Mouse (Mus musculus) CH12F3 (cell line): ENCODE data around the gene Car11.

Source experiments
- in situ Hi-C: fragments of 300-500 bp; cut with MboI; formaldehyde crosslinking; loops from 2 replicates; pipeline ENCODE4 v1.14.3; 2020; ENCODE audit warnings: low sequenced_read_pairs

Car11 gene

DNA sequence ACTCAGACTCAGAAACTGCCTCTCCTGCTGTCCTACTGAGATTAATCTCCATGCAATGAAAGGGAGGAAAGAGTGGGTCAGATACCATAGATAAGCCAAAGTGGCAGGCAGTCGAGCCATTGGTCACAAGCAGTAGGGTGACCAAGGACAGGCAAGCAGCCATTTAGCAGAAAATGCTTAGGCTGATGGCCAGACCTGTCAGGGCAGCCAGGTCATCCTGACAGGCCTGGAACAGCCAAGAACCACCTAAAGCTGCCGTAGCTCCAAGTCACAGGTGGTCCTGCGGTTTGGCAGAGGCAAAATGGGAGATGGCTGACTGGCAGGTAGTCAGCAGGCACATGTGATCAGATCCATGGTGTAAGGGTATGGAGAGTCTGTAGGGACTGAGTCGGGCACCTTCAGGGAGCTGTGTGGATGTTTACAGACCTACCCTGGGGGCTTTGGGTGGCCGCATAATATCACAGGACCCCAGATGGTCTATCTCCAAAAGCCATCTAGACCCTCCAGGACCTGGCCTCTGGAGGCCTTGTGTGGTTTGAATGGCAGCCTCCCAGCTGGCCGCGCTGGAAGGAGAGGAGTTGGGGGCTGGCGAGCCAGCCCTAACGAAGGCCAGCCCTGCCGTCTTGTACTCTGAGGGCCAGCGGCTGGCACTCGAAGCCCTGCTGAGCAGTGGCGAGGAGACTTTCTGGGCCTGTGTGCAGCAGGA lies 22.2 kb downstream of the Car11 start:
- in situ Hi-C loops, result no loop called here

DNA sequence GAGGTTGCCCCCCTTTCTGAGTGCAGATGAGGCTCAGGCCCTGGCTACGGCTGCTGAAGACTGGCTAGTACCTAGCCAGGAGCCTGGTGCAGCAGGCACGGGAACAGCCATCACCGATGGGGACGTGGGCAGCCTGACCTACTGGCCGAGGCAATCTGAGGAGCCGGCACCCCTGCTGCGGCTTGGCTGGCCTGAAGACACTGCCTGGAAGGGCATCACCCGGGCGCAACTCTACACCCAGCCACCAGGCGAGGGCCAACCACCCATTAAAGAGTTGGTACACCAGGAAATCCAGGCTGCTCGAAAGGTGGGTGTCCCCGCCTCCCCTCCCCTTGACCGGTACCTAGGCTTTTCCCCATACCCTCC lies 22.7 kb downstream of the Car11 start:
- in situ Hi-C loops, result no loop called here

DNA sequence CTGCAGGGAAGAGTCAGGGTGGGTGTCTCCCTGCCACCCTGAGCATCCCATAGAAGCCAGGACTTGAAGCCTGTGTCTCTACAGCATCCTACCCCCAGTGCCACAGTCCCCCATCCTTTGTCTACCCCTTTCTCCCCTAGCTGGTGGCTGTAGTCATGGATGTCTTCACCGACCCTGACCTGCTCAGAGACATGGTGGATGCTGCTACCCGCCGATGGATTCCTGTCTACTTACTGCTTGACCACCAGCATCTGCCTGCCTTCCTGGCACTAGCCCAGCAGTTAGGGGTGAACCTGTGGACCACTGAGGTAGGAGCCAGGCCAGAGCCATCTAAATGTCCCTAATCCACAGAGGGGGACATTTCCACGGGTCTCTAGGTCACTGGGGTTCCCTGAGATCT lies 23.7 kb downstream of the Car11 start:
- in situ Hi-C loops, result no loop called here

DNA sequence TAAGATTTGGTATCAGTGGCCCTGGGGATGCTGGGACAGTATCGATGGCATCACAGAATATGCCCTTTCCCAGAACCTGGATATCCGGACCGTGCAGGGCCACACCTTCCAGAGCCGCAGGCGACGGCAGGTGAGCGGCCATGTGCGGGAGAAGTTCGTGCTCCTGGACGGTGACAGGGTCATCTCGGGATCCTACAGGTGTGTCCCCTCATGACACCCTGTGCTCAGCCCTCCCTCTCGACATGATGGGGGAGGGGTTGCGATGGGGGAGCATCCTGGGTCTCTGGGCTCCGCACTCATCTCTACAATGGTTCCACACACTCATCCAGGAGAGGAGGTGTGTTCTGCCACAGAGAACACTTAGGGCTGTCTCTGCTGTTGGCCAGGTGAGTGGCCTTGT lies 24.1 kb downstream of the Car11 start:
- in situ Hi-C loops, result no loop called here

DNA sequence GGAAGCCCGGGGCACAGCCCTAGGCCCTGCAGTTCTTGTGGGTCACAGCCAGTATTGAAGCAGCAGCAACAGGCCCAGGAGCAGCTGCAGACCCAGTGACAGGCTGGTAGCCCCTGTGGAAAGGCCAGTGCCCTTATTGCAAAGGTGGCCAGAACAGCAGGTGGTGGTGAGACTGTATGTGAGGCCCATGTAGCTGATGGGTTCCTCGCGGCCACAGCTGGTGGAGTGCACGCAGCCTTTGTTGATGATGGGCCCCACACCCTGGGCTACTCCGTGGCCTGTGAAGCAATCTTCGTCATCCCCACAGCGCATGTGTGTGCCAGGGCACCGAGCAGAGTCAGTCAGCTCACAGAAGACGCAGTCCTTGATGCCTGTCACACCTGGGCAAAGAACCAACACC lies 25.5 kb downstream of the Car11 start:
- in situ Hi-C loops, result no loop called here

DNA sequence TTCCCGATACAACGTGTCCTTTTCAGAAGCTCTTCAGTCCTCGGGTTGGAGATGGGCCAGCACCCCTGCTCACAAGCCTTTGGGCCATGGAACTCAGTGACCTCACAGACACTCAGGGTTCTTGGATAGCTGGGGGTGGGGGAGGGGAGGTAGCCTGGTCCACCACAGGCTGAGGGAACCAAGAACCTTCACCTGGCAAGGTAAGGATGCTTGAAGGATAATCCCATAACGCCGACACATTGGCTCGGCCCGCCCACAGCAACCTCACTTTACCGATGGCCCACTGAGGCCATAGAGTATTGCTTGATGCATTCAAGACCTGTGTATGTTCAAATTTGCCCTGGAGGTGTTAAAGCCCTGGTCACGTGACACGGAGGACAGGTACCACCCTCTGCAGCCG lies 26.1 kb downstream of the Car11 start, which contains the start of gene Spaca4:
Gene Spaca4, minus strand, starts transcription at position 101 of the 400 bp plus-strand sequence.
- in situ Hi-C loops, result no loop called here

DNA sequence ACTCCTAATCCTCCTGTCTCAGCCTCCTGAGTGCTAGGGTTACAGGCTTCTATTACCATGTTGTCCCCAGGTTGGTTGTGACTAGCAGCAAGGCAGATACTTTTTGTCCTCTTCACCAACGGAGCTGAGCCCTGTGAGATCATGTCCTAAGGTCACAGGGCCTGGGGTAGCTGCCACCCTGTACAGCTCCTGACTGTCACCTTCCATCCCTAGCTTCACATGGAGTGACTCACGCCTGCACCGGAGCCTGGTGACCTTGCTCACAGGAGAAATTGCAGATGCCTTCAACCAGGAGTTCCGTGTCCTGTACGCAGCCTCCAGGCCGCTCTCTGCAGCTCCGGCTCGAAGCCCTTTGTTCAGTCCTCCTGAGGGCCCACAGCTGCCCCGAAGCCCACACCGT lies 26.8 kb downstream of the Car11 start:
- in situ Hi-C loops, result no loop called here

DNA sequence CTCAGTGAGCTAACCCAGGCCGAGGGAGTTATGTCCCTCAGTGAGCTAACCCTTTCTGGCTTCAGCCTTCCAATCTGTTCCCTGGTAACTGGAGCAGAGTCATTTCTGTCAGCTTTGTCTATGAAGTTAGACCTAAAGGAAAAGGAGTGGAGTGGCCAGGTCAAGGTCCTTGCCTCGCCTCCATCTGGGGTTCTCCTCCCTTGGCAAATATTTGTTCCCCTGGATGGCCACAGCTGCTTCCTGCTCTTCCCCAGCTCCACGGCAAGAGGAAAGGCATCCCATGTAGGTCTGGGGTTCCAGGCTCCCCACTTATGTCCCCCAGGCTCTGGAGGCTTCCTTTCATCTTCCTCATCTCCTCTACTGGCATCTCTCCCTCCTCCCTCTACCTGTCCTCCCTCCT lies 28.0 kb downstream of the Car11 start:
- in situ Hi-C loops, result no loop called here

DNA sequence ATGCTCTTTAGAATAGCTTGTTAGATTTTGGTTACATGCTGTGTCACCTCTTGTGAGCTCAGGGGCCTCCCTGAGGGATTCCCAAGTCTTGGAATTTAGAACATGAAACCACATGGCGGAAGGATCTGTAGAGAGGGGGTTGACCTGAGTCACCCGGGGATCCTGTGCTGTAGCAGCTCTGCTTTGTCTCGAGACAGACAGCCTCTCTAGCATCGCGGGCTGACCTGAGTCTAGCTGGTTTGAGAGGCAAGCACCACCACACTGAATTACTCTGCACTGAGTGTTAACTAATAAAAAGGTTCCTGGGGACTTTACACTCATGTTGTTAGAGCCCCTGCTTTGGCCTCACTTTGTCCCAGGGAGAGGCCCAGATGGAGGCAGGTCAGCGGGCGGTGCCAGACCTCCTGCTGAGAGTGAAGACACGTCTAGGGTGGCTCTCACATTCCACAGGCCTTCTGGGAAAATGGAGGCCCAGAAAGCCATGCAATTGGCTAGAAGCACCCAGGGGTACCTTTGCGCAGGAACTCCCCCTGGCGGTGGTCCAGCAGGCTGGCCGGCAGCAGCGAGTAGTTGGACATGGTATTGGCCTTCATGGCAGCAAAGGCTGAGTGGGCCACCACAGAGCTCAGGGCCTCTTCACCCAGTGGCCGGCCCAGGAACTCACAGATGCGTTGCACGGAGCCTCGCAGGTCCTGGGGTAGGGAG lies 31.2 kb downstream of the Car11 start:
- in situ Hi-C loops, result loop anchor here (5.0 kb wide), 1 partner anchor 71 kb away; no protein-coding TSS in a partner anchor

DNA sequence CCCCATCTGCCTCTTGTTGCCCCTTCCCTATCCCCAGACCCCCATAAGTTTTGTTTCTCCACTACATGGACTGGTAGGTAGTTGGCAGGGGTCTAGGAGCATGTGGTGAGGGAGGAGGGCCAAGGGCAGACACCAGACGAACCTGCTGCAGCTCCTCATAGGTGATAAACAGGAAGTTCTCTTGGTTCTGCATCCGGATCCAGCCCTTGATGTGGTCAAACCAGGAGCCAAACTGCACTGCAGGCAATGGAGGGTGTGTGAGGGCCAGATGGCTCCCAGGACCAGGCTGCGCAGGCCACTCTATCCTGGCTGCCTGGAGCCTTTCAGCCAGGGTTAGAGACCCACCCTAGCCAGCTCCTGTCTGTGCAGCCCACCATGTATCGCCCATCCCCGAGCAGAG lies 33.8 kb downstream of the Car11 start:
- in situ Hi-C loops, result loop anchor here (5.0 kb wide), 1 partner anchor 69 kb away; no protein-coding TSS in a partner anchor

DNA sequence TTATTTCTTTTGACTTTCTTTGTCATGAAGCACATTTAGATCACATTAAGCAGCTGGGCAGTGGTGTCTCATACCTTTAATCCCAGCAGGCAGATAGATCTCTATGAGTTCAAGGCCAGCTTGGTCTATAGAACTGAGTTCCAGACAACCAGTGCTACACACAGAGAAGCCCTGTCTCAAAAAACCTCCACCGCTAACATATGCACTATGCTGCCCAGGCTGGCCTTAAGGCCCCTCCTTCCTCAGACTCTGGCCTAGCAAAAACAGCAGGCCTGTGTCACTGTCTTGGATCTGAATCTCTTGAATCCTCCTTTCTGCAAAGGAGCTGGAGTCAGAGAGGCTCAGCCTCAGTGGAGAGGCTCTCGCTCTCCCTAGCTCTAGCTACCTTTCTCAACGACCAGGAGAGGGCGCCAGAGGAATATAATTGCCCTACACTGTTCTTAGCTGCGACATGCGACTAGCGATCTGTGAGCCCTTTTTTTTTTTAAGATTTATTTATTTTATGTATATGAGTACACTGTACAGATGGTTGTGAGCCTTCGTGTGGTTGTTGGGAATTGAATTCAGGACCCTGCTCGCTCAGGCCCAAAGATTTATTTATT lies 39.6 kb downstream of the Car11 start:
- in situ Hi-C loops, result no loop called here

DNA sequence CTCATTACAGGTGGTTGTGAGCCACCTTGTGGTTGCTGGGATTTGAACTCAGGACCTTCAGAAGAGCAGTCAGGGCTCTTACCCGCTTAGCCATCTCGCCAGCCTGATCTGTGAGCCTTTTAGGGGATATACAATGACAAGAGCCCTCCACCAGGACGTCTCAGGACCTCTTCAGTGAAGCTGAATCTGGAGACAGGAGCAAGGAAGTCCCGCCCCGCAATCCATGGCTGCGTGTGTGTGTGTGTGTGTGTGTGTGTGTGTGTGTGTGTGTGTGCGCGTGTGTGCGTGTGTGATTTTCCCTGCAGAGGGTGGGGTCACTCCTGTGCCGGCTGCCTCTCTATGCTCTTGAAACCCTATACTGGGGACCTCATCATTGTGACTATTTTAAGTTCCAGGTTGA lies 40.2 kb downstream of the Car11 start:
- in situ Hi-C loops, result loop anchor here (5.0 to 10.0 kb wide), 2 partner anchors 37 to 195 kb away; no protein-coding TSS in a partner anchor

DNA sequence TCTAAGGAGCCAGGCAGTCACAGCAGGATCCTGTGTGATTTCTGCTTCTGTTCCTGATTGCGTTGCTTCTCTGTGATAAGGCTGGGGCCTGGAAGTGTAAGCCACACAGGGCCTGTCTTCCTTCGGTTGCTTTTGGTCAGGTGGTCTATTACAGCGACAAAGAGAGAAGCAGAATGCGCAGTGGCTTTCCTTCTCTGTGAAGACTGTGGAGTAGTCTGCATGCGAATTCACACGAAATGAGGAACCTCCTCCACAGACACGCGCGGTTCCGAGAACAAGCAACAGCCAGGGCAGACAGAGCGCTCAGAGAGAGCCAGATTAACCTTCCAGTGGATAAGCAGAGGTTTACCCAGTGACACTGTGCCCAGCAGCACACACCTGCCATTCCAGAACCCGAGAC lies 41.7 kb downstream of the Car11 start:
- in situ Hi-C loops, result loop anchor here (5.0 to 10.0 kb wide), 2 partner anchors 36 to 193 kb away; no protein-coding TSS in a partner anchor

DNA sequence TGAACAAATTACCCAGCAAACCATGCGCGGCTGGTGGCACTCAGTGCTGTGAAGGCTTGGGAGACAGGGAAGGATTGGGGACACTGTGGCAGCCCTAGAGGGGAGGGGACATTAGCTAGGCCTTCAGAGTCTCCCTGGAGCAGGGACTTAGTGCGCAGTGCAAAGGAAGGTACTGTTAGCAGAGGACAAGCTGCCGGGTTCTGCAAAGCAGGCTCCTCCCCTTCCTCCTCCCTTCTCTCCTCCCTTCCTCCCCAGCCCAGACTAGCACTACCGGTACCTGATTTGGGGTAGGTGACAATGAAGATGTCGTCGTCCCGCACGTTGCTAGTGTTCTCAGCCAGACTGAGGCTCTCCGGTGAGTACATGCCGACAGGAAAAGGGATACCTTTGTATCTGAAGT lies 42.1 kb downstream of the Car11 start:
- in situ Hi-C loops, result loop anchor here (5.0 to 10.0 kb wide), 2 partner anchors 36 to 193 kb away; no protein-coding TSS in a partner anchor

DNA sequence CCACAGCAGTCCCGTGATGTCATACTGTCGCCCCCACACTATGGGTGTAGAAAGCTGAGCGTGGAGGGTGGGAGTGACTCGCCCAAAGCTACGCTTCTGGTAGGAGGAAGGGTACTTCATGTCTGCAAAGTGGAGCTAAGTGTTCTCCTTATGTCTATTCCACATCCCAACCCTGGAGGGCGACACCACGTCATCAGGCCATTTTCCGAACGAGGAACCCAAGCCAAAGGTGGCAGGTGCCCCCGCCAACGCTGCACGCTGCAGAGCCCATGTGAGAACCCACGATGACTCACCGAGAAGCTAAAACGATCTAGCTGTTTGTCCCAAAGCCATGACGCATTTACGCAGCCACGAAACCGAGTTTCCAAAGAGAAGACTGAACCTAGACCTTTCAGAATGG lies 42.7 kb downstream of the Car11 start:
- in situ Hi-C loops, result loop anchor here (5.0 to 10.0 kb wide), 2 partner anchors 35 to 192 kb away; no protein-coding TSS in a partner anchor

DNA sequence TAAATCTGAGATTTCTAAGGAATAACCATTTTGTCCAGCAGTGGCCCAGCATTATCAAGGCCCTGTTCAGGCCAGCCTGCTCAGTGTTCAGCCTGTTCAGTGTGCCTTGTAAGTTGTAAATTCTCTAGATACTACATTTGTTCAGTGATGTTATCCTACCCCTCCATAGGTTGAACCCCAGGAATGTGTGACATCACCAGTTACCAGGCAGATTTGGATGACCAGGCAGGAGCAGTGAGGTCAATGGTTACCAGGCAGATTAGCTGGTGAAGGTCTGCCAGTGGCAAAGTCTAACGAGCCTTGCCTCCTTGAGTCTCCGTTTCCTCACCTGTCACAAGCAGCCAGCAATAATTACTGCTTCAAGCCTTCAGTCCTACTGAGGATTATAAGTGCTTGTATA lies 44.7 kb downstream of the Car11 start:
- in situ Hi-C loops, result loop anchor here (5.0 to 10.0 kb wide), 2 partner anchors 33 to 190 kb away; no protein-coding TSS in a partner anchor

DNA sequence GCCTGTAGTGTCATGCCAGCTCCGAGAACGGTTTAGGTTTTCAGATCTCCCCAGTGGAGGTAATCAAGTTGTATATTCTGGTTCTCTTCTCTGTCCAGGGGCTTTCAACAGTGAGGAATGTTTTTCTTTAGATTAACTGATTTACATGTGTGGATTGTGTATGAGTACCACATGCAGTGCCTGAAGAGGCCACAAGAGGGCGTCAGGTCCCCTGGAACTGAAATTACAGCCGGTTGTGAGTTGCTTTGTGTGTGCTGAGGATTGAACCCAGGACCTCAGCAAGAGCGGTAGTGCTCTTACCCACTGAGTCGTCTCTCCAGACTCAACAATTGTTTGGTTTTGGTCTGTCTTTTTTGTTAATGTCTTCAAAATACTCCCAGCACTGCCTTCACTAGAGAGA lies 46.9 kb downstream of the Car11 start:
- in situ Hi-C loops, result loop anchor here (10.0 kb wide), 1 partner anchor 188 kb away; no protein-coding TSS in a partner anchor

DNA sequence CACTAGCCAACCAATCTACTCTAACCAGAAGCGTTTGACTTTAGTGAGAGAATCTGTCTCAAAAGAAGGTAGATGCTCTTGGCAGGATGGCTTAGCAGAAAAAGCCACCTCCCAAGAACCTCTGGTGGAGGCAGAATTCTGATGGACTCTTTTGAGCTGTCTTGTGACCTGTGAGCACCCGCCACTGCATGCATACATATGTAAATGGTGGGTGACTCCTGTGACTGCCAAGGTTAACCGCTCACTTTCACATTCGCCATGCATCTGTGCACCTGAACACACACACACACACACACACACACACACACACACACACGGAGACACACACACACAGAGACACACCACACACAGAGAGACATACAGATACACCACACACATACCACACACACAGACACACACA lies 47.8 kb downstream of the Car11 start:
- in situ Hi-C loops, result loop anchor here (10.0 kb wide), 1 partner anchor 187 kb away; no protein-coding TSS in a partner anchor

DNA sequence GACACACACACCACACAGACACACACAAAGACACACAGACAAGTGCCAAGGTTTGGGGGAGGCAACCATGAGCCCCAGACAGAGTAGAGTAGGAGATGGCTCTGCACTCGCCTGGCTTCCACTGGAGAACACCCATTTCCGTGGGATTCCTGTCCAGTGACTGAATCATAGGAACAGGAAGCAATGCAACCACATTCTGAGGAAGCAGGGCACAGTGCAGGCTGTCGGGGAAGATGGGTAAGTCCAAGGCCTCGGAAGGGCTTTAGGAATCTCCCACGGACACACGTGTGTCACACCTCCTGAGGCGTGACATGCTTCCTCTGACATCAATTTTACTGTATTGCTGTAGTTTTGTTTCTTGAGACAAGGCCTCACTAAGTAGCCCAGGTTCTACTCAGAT lies 48.5 kb downstream of the Car11 start:
- in situ Hi-C loops, result loop anchor here (10.0 kb wide), 1 partner anchor 187 kb away; no protein-coding TSS in a partner anchor

DNA sequence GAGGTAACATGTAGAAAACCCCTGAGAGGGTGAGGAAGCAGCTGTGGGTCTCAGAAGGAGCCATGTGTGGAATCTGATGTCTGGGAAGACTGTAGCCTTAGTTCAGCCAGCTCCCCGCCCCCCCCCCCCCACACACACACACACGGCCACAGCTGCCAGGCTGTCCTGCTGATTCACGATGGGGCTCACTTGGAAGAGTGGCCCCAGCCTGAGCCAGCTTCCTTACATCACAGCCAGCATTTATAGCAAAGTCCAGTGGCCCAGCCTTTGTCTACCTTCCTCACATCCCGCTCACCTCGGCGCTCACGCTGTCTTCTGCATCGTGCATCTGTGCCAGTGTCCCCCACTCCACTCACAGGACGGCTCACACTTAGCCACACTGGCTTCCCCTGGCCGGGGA lies 49.8 kb downstream of the Car11 start:
- in situ Hi-C loops, result loop anchor here (10.0 kb wide), 1 partner anchor 185 kb away; no protein-coding TSS in a partner anchor

DNA sequence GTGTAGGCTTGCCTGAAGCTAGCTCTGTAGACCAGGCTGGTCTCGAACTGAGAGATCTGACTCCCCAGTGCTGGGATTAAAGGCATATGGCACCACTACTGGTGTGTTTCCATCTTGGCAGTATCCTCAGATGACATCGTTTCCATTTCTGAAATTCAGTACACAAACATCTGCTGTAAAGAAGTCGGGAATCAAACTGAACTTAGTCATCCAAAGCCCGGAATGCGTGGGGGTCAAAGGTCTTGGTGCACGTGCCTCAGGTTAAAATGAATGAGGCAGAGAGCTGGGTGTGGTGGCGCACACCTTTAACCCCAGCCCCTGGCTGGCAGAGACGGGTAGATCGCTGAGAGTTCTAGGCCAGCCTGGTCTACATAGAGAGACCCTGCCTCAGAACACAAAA lies 50.5 kb downstream of the Car11 start:
- in situ Hi-C loops, result no loop called here
